Mouse (Mus musculus) cerebellum, adult 2 months (tissue): ENCODE results near the gene Ces1c. TPM values are rescaled to one million over a fixed set of nuclear protein-coding genes. Genes with fewer than 3 reads are reported as not detected.

ENCODE experiments used
- DNase-seq, 2 experiments: peaks; one replicate each; pipeline ENCODE4 v3.0.0; 2021
- H3K27ac ChIP-seq: fragments of 200-500 bp; 2 replicates; pipeline ENCODE4 v1.5.1; 2012; ENCODE audit warnings: low read length, control low read depth, inconsistent platforms; ENCODE audit not compliant: insufficient read depth
- H3K27me3 ChIP-seq: fragments of 200-500 bp; 2 replicates; pipeline ENCODE4 v1.6.1; 2012; ENCODE audit warnings: inconsistent platforms, mild to moderate bottlenecking, low read length, moderate library complexity; ENCODE audit not compliant: control insufficient read depth, insufficient read depth
- H3K4me1 ChIP-seq: fragments of 200-500 bp; 2 replicates; pipeline ENCODE4 v1.6.1; 2011; ENCODE audit warnings: low read length; ENCODE audit not compliant: control insufficient read depth, insufficient read depth
- H3K4me3 ChIP-seq: fragments of 200-500 bp; replicated peaks from 2 replicates; pipeline ENCODE3; 2011; ENCODE audit warnings: mild to moderate bottlenecking, low read depth, low read length, control low read depth; ENCODE audit not compliant: insufficient read depth
- CTCF ChIP-seq: fragments of 200-500 bp; IDR thresholded peaks from 2 replicates; pipeline ENCODE4 v1.5.1; 2011; ENCODE audit warnings: low read depth, mild to moderate bottlenecking, control low read depth, low read length, moderate library complexity, borderline replicate concordance; ENCODE audit not compliant: insufficient read depth
- POLR2A ChIP-seq: fragments of 200-500 bp; IDR thresholded peaks from 2 replicates; pipeline ENCODE4 v1.6.1; 2011; ENCODE audit warnings: low read length, control low read depth, borderline replicate concordance; ENCODE audit not compliant: insufficient read depth
- WGBS: fragments of 180-500 bp; shearing (Covaris S2); methylation state at CpG from one replicate; pipeline ENCODE4 v1.1.7; 2018; 5-methylcytosine and 5-hydroxymethylcytosine counted together
- polyA plus RNA-seq: library from polyadenylated mRNA; depleted of rRNA; stranded (reverse); fragments of >200 nt; gene quantifications from 2 replicates; pipeline ENCODE4 v1.2.3, GENCODE M21; 2012; rRNA removed

The Ces1c gene
- polyA plus RNA-seq, 1 experiment, result not detected

DNA sequence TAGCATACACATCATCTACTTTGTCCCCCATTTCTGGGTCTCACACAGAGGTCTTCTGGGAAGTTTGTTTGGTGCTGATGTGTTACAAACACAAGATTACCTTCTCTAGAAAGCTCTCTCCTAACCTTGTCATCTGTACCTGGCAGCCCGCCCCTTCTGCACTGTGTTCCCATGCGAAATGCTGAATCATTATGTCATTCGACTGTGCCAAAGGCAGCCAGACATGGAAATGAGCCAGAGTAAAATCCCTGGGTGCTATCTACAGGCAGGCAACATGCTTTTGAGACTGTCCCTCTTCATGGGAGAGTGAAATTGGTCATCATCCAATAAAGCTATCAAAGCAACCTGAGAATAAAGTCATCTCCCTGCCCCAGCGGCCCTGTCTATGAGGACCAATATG is 55.8 kb downstream of the Ces1c start:
- no peak for DNase-seq
- H3K4me1 ChIP-seq, result no peaks in the 10 kb centered on the region
- H3K27ac ChIP-seq, result no peak overlapping the region
- no peak for TF ChIP-seq CTCF
- no peak for TF ChIP-seq POLR2A
- 42% methylated on average over 4 of the region's 4 CpGs for WGBS
- no peaks in the 10 kb centered on the region for H3K27me3 ChIP-seq
- no peak overlapping the region for H3K4me3 ChIP-seq

DNA sequence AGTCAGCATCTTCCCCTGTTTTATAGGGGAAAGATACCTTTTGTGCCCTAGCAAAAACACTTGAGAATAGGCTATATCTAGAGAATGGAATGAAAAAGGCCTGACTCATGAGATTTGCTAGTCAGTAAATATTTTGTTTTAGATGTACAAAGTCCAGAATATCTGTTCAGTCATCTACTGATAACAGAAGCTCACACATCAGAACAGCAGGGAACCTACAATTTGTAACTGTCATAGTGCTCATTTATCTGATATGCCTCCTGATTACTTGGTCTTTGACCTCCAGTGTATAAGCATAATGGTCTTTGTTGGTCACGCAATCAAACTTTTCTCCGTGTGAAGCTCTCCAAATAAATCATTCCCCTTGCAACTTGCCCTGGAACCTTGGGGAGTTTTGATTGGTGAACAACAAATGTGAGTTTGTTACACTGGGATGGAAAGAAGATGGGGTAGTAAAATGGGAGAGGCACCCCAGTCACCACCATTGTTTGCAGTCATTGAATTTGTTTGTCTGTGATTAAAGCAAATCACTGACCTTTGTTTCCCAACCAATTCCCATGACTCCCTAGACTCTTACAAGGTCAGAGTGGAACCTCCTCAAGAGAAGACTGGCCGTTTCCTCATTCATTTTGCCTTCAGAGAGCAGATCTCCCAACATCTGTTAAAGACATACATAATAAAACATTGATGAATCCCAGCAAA is 67.5 kb downstream of the Ces1c start:
- Histone ChIP-seq H3K4me3 (no peak overlapping the region), H3K27me3 (no peaks in the 10 kb centered on the region), H3K4me1 (no peaks in the 10 kb centered on the region), H3K27ac (no peak overlapping the region)
- TF ChIP-seq CTCF (no peak), POLR2A (no peak)
- WGBS, result 61% methylated on average over 3 of the region's 3 CpGs
- DNase-seq, result no peak

DNA sequence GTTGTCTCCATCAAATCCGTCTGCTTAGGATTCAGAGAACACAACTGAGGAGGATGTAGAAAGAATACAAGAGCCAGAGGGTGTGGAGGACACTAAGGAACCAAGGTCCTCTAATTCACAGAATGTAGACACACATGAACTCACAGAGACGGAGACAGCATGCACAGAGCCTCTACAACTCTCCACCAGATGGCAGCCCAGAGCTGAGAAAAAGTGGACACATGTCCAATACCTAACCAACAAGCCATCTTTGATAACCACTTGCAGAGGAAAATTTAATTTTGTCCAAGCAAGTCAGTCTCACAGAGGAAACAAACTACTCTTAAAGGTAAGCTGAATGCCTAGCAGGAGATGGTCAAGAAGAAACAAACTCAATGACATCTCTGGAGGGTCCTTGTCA is 71.9 kb downstream of the Ces1c start:
- 22% methylated on average over 2 of the region's 2 CpGs for WGBS
- Histone ChIP-seq H3K27me3 (no peaks in the 10 kb centered on the region), H3K4me1 (no peaks in the 10 kb centered on the region), H3K27ac (no peak overlapping the region), H3K4me3 (no peak overlapping the region)
- TF ChIP-seq POLR2A (no peak), CTCF (peak; percentile 71)
- DNase-seq, result peak; percentile 19 to 46

- H3K27ac ChIP-seq, result no peak overlapping the region
- no peak for DNase-seq
- no peaks in the 10 kb centered on the region for H3K27me3 ChIP-seq
- TF ChIP-seq POLR2A (no peak), CTCF (no peak)
- no peak overlapping the region for H3K4me3 ChIP-seq
- 71% methylated on average over 2 of the region's 2 CpGs for WGBS
- H3K4me1 ChIP-seq, result no peaks in the 10 kb centered on the region
Measured at GRCm38 (mm10) chr8:93055238-93055637, 75.8 kb downstream of the Ces1c start.

Other genes with a start within 250 kb of the Ces1c start
- 0.39 and 0.46 TPM in 2 replicates for gene Capns2, start 229.9 kb downstream of the Ces1c start, polyA plus RNA-seq
- gene Slc6a2, start 171.2 kb downstream of the Ces1c start, polyA plus RNA-seq, result 2.0 and 3.0 TPM in 2 replicates
- gene Ces1a, start 83.1 kb downstream of the Ces1c start, polyA plus RNA-seq, result not detected in 2 replicates
- not detected in 2 replicates for gene Ces1b, start 51.3 kb downstream of the Ces1c start, polyA plus RNA-seq
- gene Ces1d, start 66.6 kb upstream of the Ces1c start, polyA plus RNA-seq, result 0.16 TPM in 1 of 2 replicates, not detected in the other
- gene Ces1e, start 98.3 kb upstream of the Ces1c start, polyA plus RNA-seq, result not detected in 2 replicates
- gene Ces1f, start 148.5 kb upstream of the Ces1c start, polyA plus RNA-seq, result not detected in 2 replicates
- gene Ces1g, start 206.0 kb upstream of the Ces1c start, polyA plus RNA-seq, result not detected in 2 replicates
- not detected in 2 replicates for gene Ces1h, start 248.4 kb upstream of the Ces1c start, polyA plus RNA-seq